Mouse (Mus musculus): ENCODE data around the gene Hspb8. TPM values are rescaled to one million over a fixed set of nuclear protein-coding genes. Genes with fewer than 3 reads are reported as not detected.
"Not testable (repeated sequence)": the region's sequence is repeated elsewhere in the genome, so short reads cannot be mapped to it uniquely, and the experiment has no call there.

The Hspb8 gene
- polyA plus RNA-seq, 1 experiment from 2014 or later = 8.0 TPM

- DNase-seq (ENCODE audit: low spot score) = no peak
- H3K4me2 ChIP-seq (ENCODE audit: low read depth, low read length, severe bottlenecking) = no peak overlapping the region
- no peak overlapping the region for H3K9ac ChIP-seq (ENCODE audit: low read length)
- WGBS = 34% methylated on average over 4 of the region's 4 CpGs
- no peaks in the 10 kb centered on the region for H3K27me3 ChIP-seq (ENCODE audit: control insufficient read depth, insufficient read depth, low read length)
- no peak overlapping the region for H3K4me3 ChIP-seq (ENCODE audit: low read depth, low read length)
- H3K36me3 ChIP-seq (ENCODE audit: control insufficient read depth, insufficient read depth, low read length) = no peaks in the 10 kb centered on the region
- no peaks in the 10 kb centered on the region for H3K9me3 ChIP-seq (ENCODE audit: control insufficient read depth, low read length)
- ATAC-seq (replicated peaks; ENCODE audit: low FRiP score) = no peak
- H3K4me1 ChIP-seq (replicated peaks; ENCODE audit: control insufficient read depth, insufficient read depth, low read length) = no peaks in the 10 kb centered on the region; the same call in 1 of the 2 replicates
- H3K27ac ChIP-seq (ENCODE audit: low read depth, low read length) = no peak overlapping the region
Observed at GRCm38 (mm10) chr5:116438328-116438727, 15.7 kb upstream of the Hspb8 start.

- no peak overlapping the region for H3K9ac ChIP-seq (ENCODE audit: low read length)
- H3K4me3 ChIP-seq (ENCODE audit: low read depth, low read length) = no peak overlapping the region
- H3K9me3 ChIP-seq (ENCODE audit: control insufficient read depth, low read length) = no peaks in the 10 kb centered on the region
- H3K4me1 ChIP-seq (replicated peaks; ENCODE audit: control insufficient read depth, insufficient read depth, low read length) = no peaks in the 10 kb centered on the region; the same call in 1 of the 2 replicates
- DNase-seq (ENCODE audit: low spot score) (no peak), ATAC-seq (replicated peaks; ENCODE audit: low FRiP score) (no peak)
- H3K36me3 ChIP-seq (ENCODE audit: control insufficient read depth, insufficient read depth, low read length) = no peaks in the 10 kb centered on the region
- no peaks in the 10 kb centered on the region for H3K27me3 ChIP-seq (ENCODE audit: control insufficient read depth, insufficient read depth, low read length)
- H3K4me2 ChIP-seq (ENCODE audit: low read depth, low read length, severe bottlenecking) = no peak overlapping the region
- H3K27ac ChIP-seq (ENCODE audit: low read depth, low read length) = no peak overlapping the region
Observed at GRCm38 (mm10) chr5:116436117-116436516, 13.5 kb upstream of the Hspb8 start.

- H3K27ac ChIP-seq (ENCODE audit: low read depth, low read length) = no peak overlapping the region
- no peaks in the 10 kb centered on the region for H3K9me3 ChIP-seq (ENCODE audit: control insufficient read depth, low read length)
- H3K4me1 ChIP-seq (replicated peaks; ENCODE audit: control insufficient read depth, insufficient read depth, low read length) = no peaks in the 10 kb centered on the region; the same call in 1 of the 2 replicates
- WGBS = 75% methylated on average over 13 of the region's 13 CpGs
- H3K4me2 ChIP-seq (ENCODE audit: low read depth, low read length, severe bottlenecking) = no peak overlapping the region
- no peak for ATAC-seq (replicated peaks; ENCODE audit: low FRiP score)
- H3K4me3 ChIP-seq (ENCODE audit: low read depth, low read length) = no peak overlapping the region
- H3K27me3 ChIP-seq (ENCODE audit: control insufficient read depth, insufficient read depth, low read length) = no peaks in the 10 kb centered on the region
- H3K36me3 ChIP-seq (ENCODE audit: control insufficient read depth, insufficient read depth, low read length) = no peaks in the 10 kb centered on the region
- no peak for DNase-seq (ENCODE audit: low spot score)
- H3K9ac ChIP-seq (ENCODE audit: low read length) = no peak overlapping the region
Observed at GRCm38 (mm10) chr5:116434976-116435850, 12.5 kb upstream of the Hspb8 start.

- no peak for ATAC-seq (replicated peaks; ENCODE audit: low FRiP score)
- H3K4me3 ChIP-seq (ENCODE audit: low read depth, low read length) = no peak overlapping the region
- H3K27ac ChIP-seq (ENCODE audit: low read depth, low read length) = no peak overlapping the region
- no peak overlapping the region for H3K9ac ChIP-seq (ENCODE audit: low read length)
- H3K27me3 ChIP-seq (ENCODE audit: control insufficient read depth, insufficient read depth, low read length) = no peaks in the 10 kb centered on the region
- no peak overlapping the region for H3K4me2 ChIP-seq (ENCODE audit: low read depth, low read length, severe bottlenecking)
- no peaks in the 10 kb centered on the region for H3K9me3 ChIP-seq (ENCODE audit: control insufficient read depth, low read length)
- no peak for DNase-seq (ENCODE audit: low spot score)
- no peaks in the 10 kb centered on the region for H3K36me3 ChIP-seq (ENCODE audit: control insufficient read depth, insufficient read depth, low read length)
- no peaks in the 10 kb centered on the region; the same call in 1 of the 2 replicates for H3K4me1 ChIP-seq (replicated peaks; ENCODE audit: control insufficient read depth, insufficient read depth, low read length)
- 53% methylated on average over 7 of the region's 7 CpGs for WGBS
Observed at GRCm38 (mm10) chr5:116432871-116433270, 10.2 kb upstream of the Hspb8 start.

GRCm38 (mm10) chr5:116426701-116427100, 4.0 kb upstream of the Hspb8 start:
- no peak overlapping the region for H3K4me3 ChIP-seq (ENCODE audit: low read depth, low read length)

GRCm38 (mm10) chr5:116425709-116426108, 3.0 kb upstream of the Hspb8 start:
- peaks cover 14% of the 10 kb centered on the region for H3K4me1 ChIP-seq (replicated peaks; ENCODE audit: control insufficient read depth, insufficient read depth, low read length)
- H3K4me2 ChIP-seq (ENCODE audit: low read depth, low read length, severe bottlenecking); H3K27me3 ChIP-seq (ENCODE audit: control insufficient read depth, insufficient read depth, low read length); H3K9me3 ChIP-seq (ENCODE audit: control insufficient read depth, low read length); H3K36me3 ChIP-seq (ENCODE audit: control insufficient read depth, insufficient read depth, low read length); ATAC-seq (replicated peaks; ENCODE audit: low FRiP score); H3K9ac ChIP-seq (ENCODE audit: low read length); DNase-seq (ENCODE audit: low spot score); H3K27ac ChIP-seq (ENCODE audit: low read depth, low read length); H3K4me3 ChIP-seq (ENCODE audit: low read depth, low read length): not testable (repeated sequence)
- 88% methylated on average over 3 of the region's 3 CpGs for WGBS

More at GRCm38 (mm10) chr5:116426701-116427100, 4.0 kb upstream of the Hspb8 start:
- ATAC-seq (replicated peaks; ENCODE audit: low FRiP score) (no peak), DNase-seq (ENCODE audit: low spot score) (no peak)
- WGBS = 82% methylated on average over 2 of the region's 2 CpGs
- Histone ChIP-seq H3K27ac (ENCODE audit: low read depth, low read length) (no peak overlapping the region), H3K27me3 (ENCODE audit: control insufficient read depth, insufficient read depth, low read length) (no peaks in the 10 kb centered on the region), H3K36me3 (ENCODE audit: control insufficient read depth, insufficient read depth, low read length) (no peaks in the 10 kb centered on the region), H3K9me3 (ENCODE audit: control insufficient read depth, low read length) (no peaks in the 10 kb centered on the region), H3K9ac (ENCODE audit: low read length) (no peak overlapping the region), H3K4me1 (replicated peaks; ENCODE audit: control insufficient read depth, insufficient read depth, low read length) (peaks cover 11% of the 10 kb centered on the region), H3K4me2 (ENCODE audit: low read depth, low read length, severe bottlenecking) (no peak overlapping the region)

- no peak for DNase-seq (ENCODE audit: low spot score)
- H3K9ac ChIP-seq (ENCODE audit: low read length) = no peak overlapping the region
- H3K9me3 ChIP-seq (ENCODE audit: control insufficient read depth, low read length) = no peaks in the 10 kb centered on the region
- no peak overlapping the region for H3K27ac ChIP-seq (ENCODE audit: low read depth, low read length)
- no peaks in the 10 kb centered on the region for H3K27me3 ChIP-seq (ENCODE audit: control insufficient read depth, insufficient read depth, low read length)
- no peak overlapping the region for H3K4me3 ChIP-seq (ENCODE audit: low read depth, low read length)
- no peak overlapping the region for H3K4me2 ChIP-seq (ENCODE audit: low read depth, low read length, severe bottlenecking)
- 68% methylated on average over 7 of the region's 7 CpGs for WGBS
- peaks cover 18% of the 10 kb centered on the region for H3K4me1 ChIP-seq (replicated peaks; ENCODE audit: control insufficient read depth, insufficient read depth, low read length)
- ATAC-seq (replicated peaks; ENCODE audit: low FRiP score) = no peak
- no peaks in the 10 kb centered on the region for H3K36me3 ChIP-seq (ENCODE audit: control insufficient read depth, insufficient read depth, low read length)
Observed at GRCm38 (mm10) chr5:116425273-116425672, 2.6 kb upstream of the Hspb8 start.

- no peaks in the 10 kb centered on the region for H3K9me3 ChIP-seq (ENCODE audit: control insufficient read depth, low read length)
- H3K27ac ChIP-seq (ENCODE audit: low read depth, low read length) = no peak overlapping the region
- no peaks in the 10 kb centered on the region for H3K36me3 ChIP-seq (ENCODE audit: control insufficient read depth, insufficient read depth, low read length)
- H3K4me2 ChIP-seq (ENCODE audit: low read depth, low read length, severe bottlenecking) = no peak overlapping the region
- no peaks in the 10 kb centered on the region for H3K27me3 ChIP-seq (ENCODE audit: control insufficient read depth, insufficient read depth, low read length)
- H3K4me3 ChIP-seq (ENCODE audit: low read depth, low read length) = no peak overlapping the region
- H3K9ac ChIP-seq (ENCODE audit: low read length) = no peak overlapping the region
- DNase-seq (ENCODE audit: low spot score) (no peak), ATAC-seq (replicated peaks; ENCODE audit: low FRiP score) (no peak)
- WGBS = 92% methylated on average over 8 of the region's 8 CpGs
- H3K4me1 ChIP-seq (replicated peaks; ENCODE audit: control insufficient read depth, insufficient read depth, low read length) = peaks cover 22% of the 10 kb centered on the region
Observed at GRCm38 (mm10) chr5:116423746-116424145, 1.1 kb upstream of the Hspb8 start.

All from forebrain, embryonic 11.5 days (tissue).